Mouse (Mus musculus) liver, embryonic 13.5 days (tissue): ENCODE measurements at regions not wholly inside any gene's neighbourhood (a gene's known extent, or its start where the extent isn't known, plus 50 kb on each side); places are given as distances from the start of the nearest gene placed in this dataset.
"Not testable (repeated sequence)": the region's sequence is repeated elsewhere in the genome, so short reads cannot be mapped to it uniquely, and the experiment has no call there.

Source experiments
- ATAC-seq: fragments of 200-750 bp; cut with Nextera tagmentation; 2 replicates; pipeline ENCODE4 v1.8.0; 2017; ENCODE audit warnings: low read depth, mild to moderate bottlenecking, moderate number of reproducible peaks, moderate library complexity
- DNase-seq: peaks from one replicate; pipeline ENCODE4 v3.0.0; 2022
- H3K27ac ChIP-seq: fragments of 300-500 bp; sonication (generic); 2 replicates; pipeline ENCODE4 v1.5.1; 2015; ENCODE audit warnings: moderate library complexity, mild to moderate bottlenecking, inconsistent platforms
- H3K27me3 ChIP-seq: fragments of 300-500 bp; sonication (generic); 2 replicates; pipeline ENCODE4 v1.6.1; 2015; ENCODE audit warnings: mild to moderate bottlenecking, inconsistent platforms
- H3K36me3 ChIP-seq: fragments of 300-500 bp; sonication (generic); 2 replicates; pipeline ENCODE4 v1.6.1; 2015; ENCODE audit warnings: mild to moderate bottlenecking, inconsistent platforms
- H3K4me1 ChIP-seq: fragments of 300-500 bp; sonication (generic); replicated peaks from 2 replicates; pipeline ENCODE4 v1.6.1; 2015; ENCODE audit warnings: inconsistent platforms
- H3K4me2 ChIP-seq: fragments of 300-500 bp; sonication (generic); 2 replicates; pipeline ENCODE4 v1.6.1; 2015; ENCODE audit warnings: inconsistent platforms, mild to moderate bottlenecking, moderate library complexity
- H3K4me3 ChIP-seq: fragments of 300-500 bp; sonication (generic); replicated peaks from 2 replicates; pipeline ENCODE4 v1.5.1; 2015; ENCODE audit warnings: mild to moderate bottlenecking, inconsistent platforms
- H3K9ac ChIP-seq: fragments of 300-500 bp; sonication (generic); 2 replicates; pipeline ENCODE4 v1.6.1; 2015; ENCODE audit warnings: mild to moderate bottlenecking, inconsistent platforms
- H3K9me3 ChIP-seq: fragments of 300-500 bp; sonication (generic); replicated peaks from 2 replicates; pipeline ENCODE4 v1.6.1; 2016; ENCODE audit warnings: inconsistent platforms
- WGBS: fragments of 180-500 bp; shearing (Covaris S2); methylation state at CpG from one replicate; pipeline ENCODE4 v1.1.7; 2015; ENCODE audit not compliant: insufficient replicate concordance; 5-methylcytosine and 5-hydroxymethylcytosine counted together

DNA sequence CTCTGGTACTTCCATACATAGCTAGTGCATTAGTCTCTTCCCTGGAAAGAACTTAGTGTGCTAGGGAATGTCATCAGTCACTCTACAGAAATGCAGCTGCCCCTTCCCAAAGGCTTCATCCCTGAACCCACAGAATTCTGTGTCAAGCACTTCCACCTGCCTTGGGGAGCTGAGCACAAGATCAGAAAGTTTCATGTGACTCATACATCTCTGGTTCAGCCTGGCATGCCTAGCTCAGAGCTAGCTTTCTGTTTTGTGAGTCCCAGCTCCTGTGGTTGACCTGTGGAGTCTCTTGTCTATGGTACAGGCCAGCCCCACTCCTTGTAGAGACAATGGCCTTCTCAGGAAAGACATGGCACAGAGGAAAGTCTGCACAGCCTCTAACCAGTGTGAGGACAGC lies 268.6 kb upstream of the Irx1 start:
- no peak overlapping the region for H3K4me2 ChIP-seq

GRCm38 (mm10) chr13:72241919-72242318 lies 278.4 kb upstream of the Irx1 start:
- Histone ChIP-seq H3K9me3 (no peaks in the 10 kb centered on the region), H3K9ac (no peak overlapping the region), H3K36me3 (no peaks in the 10 kb centered on the region), H3K27ac (no peak overlapping the region), H3K27me3 (no peaks in the 10 kb centered on the region), H3K4me3 (no peak overlapping the region), H3K4me2 (no peak overlapping the region), H3K4me1 (no peaks in the 10 kb centered on the region)
- ATAC-seq: no peak
- 41% methylated on average over 3 of the region's 3 CpGs for WGBS
- no peak for DNase-seq

More for the DNA sequence above, 268.6 kb upstream of the Irx1 start:
- Histone ChIP-seq H3K4me1 (no peaks in the 10 kb centered on the region), H3K27me3 (no peaks in the 10 kb centered on the region), H3K36me3 (no peaks in the 10 kb centered on the region), H3K4me3 (no peak overlapping the region), H3K9me3 (no peaks in the 10 kb centered on the region), H3K27ac (no peak overlapping the region), H3K9ac (no peak overlapping the region)
- DNase-seq (no peak), ATAC-seq (no peak)

DNA sequence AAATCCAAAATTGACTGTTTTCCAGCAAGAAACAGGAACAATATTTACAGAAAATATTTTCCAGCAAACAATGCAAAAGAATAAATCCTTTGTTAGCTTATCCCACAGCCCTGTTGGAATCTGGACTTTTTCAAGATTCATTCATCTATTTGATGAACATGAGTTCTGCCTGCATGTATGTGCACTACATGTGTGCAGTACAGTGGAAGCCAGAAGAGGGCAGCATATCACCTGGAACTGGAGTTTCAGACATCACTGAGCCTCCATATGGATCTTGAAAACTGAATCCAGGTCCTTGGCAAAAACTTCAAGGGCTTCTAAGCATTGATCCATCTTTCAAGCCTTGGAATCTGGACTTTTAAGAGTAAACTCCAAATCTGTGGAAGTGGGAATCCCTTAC lies 286.9 kb upstream of the Irx1 start:
- Histone ChIP-seq H3K4me2 (no peak overlapping the region), H3K4me1 (no peaks in the 10 kb centered on the region), H3K27ac (no peak overlapping the region), H3K9ac (no peak overlapping the region), H3K9me3 (no peaks in the 10 kb centered on the region), H3K36me3 (no peaks in the 10 kb centered on the region), H3K4me3 (no peak overlapping the region), H3K27me3 (no peaks in the 10 kb centered on the region)
- ATAC-seq (no peak), DNase-seq (no peak)

GRCm38 (mm10) chr13:72253242-72253641 lies 289.7 kb upstream of the Irx1 start:
- H3K27ac ChIP-seq, DNase-seq, H3K4me1 ChIP-seq, H3K27me3 ChIP-seq, ATAC-seq, H3K4me2 ChIP-seq, H3K9ac ChIP-seq, H3K9me3 ChIP-seq, H3K4me3 ChIP-seq, H3K36me3 ChIP-seq: not testable (repeated sequence)
- 38% methylated on average over 13 of the region's 13 CpGs for WGBS

- Histone ChIP-seq H3K36me3 (no peaks in the 10 kb centered on the region), H3K4me1 (no peaks in the 10 kb centered on the region), H3K4me3 (no peak overlapping the region), H3K4me2 (no peak overlapping the region), H3K27me3 (no peaks in the 10 kb centered on the region), H3K9me3 (no peaks in the 10 kb centered on the region; the same call in 1 of the 2 replicates), H3K9ac (no peak overlapping the region), H3K27ac (no peak overlapping the region)
- WGBS: 65% methylated on average over 2 of the region's 2 CpGs
- no peak for ATAC-seq
- DNase-seq: no peak
These were observed 295.3 kb upstream of the Irx1 start for GRCm38 (mm10) chr13:72258794-72259193.

DNA sequence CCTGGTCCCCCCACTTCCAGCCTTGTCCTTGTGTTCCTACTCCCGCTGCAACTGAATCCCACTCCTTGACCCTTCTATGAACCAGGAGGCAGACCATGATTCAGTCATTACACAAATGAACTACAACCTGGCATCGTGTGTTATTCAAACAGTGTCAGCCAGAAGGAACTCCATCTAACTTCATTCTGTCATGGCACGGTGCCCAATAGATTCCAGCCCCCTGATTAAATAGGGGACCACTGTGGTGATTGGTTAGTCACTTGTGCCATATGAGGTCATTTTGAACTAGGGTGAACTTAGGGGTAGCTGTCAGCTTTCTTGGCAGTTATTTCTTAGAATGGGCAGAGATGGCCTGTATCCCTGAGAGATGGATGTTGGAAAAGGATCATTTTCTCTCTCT lies 300.9 kb upstream of the Irx1 start:
- Histone ChIP-seq H3K4me3 (no peak overlapping the region), H3K27me3 (no peaks in the 10 kb centered on the region), H3K36me3 (no peaks in the 10 kb centered on the region), H3K4me1 (no peaks in the 10 kb centered on the region), H3K9ac (no peak overlapping the region), H3K27ac (no peak overlapping the region), H3K9me3 (no peaks in the 10 kb centered on the region; the same call in 1 of the 2 replicates), H3K4me2 (no peak overlapping the region)
- DNase-seq (no peak), ATAC-seq (no peak)
- WGBS: 56% methylated on average over 3 of the region's 3 CpGs

DNA sequence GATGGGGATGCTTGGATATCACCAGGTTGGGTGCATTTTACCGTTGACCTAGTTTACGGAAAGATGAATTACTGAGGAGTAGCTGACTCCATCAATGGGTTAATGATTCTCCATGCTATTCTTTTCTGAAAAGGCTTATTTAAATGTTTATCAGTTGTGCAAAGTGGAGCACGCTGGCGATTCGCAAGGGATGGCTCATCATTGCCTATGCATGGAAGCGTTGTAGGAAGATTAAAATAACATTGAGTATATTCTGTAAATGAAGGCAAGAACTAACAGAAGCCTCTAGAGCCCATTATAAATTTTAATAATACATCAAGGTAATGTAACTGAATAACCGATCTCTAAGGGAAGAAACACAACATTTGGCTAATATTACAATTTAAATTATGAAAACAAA lies 301.6 kb upstream of the Irx1 start:
- WGBS: 76% methylated on average over 7 of the region's 7 CpGs
- ATAC-seq (no peak), DNase-seq (no peak)
- no peak overlapping the region for H3K4me2 ChIP-seq
- H3K4me3 ChIP-seq: no peak overlapping the region
- H3K9me3 ChIP-seq: no peaks in the 10 kb centered on the region
- H3K9ac ChIP-seq: no peak overlapping the region
- no peaks in the 10 kb centered on the region for H3K27me3 ChIP-seq
- no peaks in the 10 kb centered on the region for H3K36me3 ChIP-seq
- no peak overlapping the region for H3K27ac ChIP-seq
- H3K4me1 ChIP-seq: no peaks in the 10 kb centered on the region

DNA sequence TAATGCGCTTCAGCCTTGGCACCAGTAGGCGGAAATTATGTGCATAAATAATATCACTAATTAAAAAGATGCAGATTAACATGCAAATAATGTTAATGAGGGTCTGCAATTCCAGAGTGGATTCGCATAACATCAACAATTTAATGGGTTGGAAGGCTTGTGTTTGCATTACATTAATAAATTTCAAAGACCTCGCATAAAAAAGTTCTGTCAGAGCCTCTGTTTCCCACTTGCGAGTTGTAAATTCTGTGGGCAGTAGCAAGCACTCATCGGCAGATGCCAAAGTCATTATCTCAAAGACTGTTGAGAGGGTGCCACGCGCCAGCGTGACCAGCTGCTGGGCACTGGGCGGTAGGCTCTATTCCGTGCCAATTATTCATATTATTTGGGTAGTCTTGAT lies 302.1 kb upstream of the Irx1 start:
- no peak overlapping the region for H3K27ac ChIP-seq
- 74% methylated on average over 11 of the region's 11 CpGs for WGBS
- no peak for DNase-seq

GRCm38 (mm10) chr13:72266174-72266768 lies 302.7 kb upstream of the Irx1 start:
- H3K4me3 ChIP-seq: no peak overlapping the region
- no peak for DNase-seq
- ATAC-seq: no peak
- no peaks in the 10 kb centered on the region for H3K4me1 ChIP-seq
- no peaks in the 10 kb centered on the region for H3K36me3 ChIP-seq
- WGBS: 68% methylated on average over 12 of the region's 12 CpGs
- no peak overlapping the region for H3K27ac ChIP-seq
- H3K9ac ChIP-seq: no peak overlapping the region
- H3K9me3 ChIP-seq: no peaks in the 10 kb centered on the region
- no peaks in the 10 kb centered on the region for H3K27me3 ChIP-seq
- H3K4me2 ChIP-seq: no peak overlapping the region

More for the DNA sequence above, 302.1 kb upstream of the Irx1 start:
- Histone ChIP-seq H3K9ac (no peak overlapping the region), H3K9me3 (no peaks in the 10 kb centered on the region), H3K36me3 (no peaks in the 10 kb centered on the region), H3K4me1 (no peaks in the 10 kb centered on the region), H3K4me2 (no peak overlapping the region), H3K27me3 (no peaks in the 10 kb centered on the region), H3K4me3 (no peak overlapping the region)
- ATAC-seq: no peak

- DNase-seq (no peak), ATAC-seq (no peak)
- Histone ChIP-seq H3K9ac (no peak overlapping the region), H3K27ac (no peak overlapping the region), H3K36me3 (no peaks in the 10 kb centered on the region), H3K4me3 (no peak overlapping the region), H3K27me3 (no peaks in the 10 kb centered on the region), H3K4me1 (no peaks in the 10 kb centered on the region), H3K4me2 (no peak overlapping the region), H3K9me3 (no peaks in the 10 kb centered on the region)
- 43% methylated on average over 2 of the region's 2 CpGs for WGBS
These were observed 316.8 kb upstream of the Irx1 start for GRCm38 (mm10) chr13:72280343-72280742.

DNA sequence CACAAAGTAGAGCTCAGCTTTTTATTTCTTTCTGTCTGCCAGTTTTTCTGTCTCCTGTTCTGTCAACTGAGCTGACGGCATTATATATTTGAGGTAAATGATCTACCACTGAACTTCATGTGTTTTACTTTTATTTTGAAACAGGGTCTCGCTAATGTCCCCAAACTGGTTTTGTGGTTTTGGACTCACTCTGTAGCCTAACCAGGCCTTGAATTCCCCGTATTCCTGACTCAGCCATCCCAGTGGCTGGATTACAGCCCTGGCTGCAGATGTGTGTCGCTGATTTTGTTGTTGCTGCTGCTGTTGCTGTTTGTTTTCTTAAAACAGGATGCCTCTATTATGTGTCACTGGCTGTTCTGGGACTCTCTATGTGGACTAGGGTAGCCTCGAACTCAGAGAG lies 317.3 kb upstream of the Irx1 start:
- H3K4me2 ChIP-seq: no peak overlapping the region
- no peak overlapping the region for H3K27ac ChIP-seq
- H3K4me3 ChIP-seq: no peak overlapping the region
- no peak for DNase-seq
- no peaks in the 10 kb centered on the region for H3K4me1 ChIP-seq
- no peaks in the 10 kb centered on the region for H3K36me3 ChIP-seq
- H3K27me3 ChIP-seq: no peaks in the 10 kb centered on the region
- no peak overlapping the region for H3K9ac ChIP-seq
- WGBS: 60% methylated on average over 5 of the region's 5 CpGs
- ATAC-seq: no peak
- H3K9me3 ChIP-seq: no peaks in the 10 kb centered on the region

DNA sequence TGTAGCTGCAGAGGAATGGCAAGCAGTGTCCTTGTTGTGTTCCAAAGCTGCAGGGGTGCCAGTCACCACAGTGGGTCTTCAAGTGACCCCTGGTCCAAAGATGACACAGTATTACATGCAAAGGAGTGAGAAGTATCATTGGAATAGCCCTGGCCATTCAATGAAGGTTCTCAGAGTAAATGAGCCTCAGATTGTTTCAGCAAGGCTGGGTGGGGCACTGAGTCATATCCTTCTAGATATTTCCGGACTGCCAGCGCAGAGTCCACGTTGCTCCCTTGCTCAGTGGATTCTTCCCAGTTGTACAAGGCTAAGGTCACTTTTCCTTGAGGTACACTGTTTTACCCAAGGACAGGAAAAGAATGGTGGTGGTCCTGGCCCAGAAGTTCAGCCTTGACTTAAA lies 319.2 kb upstream of the Irx1 start:
- no peaks in the 10 kb centered on the region for H3K9me3 ChIP-seq
- no peaks in the 10 kb centered on the region for H3K4me1 ChIP-seq
- no peak for ATAC-seq
- no peak overlapping the region for H3K27ac ChIP-seq
- WGBS: 64% methylated on average over 3 of the region's 3 CpGs
- DNase-seq: no peak
- no peaks in the 10 kb centered on the region for H3K36me3 ChIP-seq
- H3K9ac ChIP-seq: no peak overlapping the region
- H3K4me3 ChIP-seq: no peak overlapping the region
- no peak overlapping the region for H3K4me2 ChIP-seq
- no peaks in the 10 kb centered on the region for H3K27me3 ChIP-seq
